Mouse (Mus musculus) kidney, adult 11 months (tissue): ENCODE measurements around the gene Coq10a.

ENCODE experiments used
- DNase-seq: peaks from one replicate; pipeline ENCODE4 v3.0.0; 2022

The Coq10a gene

DNA sequence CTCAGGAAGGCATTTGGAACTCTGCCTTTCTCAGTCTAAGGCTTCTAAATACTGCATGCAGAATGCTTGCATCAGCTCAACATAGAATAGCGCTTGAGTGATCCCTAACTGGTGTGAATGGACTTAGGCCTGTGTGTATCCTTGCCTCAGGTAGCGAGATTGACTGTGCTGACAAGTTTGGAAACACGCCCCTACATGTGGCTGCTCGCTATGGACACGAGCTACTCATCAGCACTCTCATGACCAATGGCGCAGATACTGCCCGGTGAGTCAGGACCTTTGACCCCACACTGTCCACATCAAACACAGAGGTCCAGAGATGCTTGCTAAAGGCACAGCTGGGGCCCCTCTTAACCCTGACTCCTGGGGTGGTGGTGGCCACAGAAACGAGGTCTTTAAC is 13.7 kb upstream of the Coq10a start:
- DNase-seq: no peak

DNA sequence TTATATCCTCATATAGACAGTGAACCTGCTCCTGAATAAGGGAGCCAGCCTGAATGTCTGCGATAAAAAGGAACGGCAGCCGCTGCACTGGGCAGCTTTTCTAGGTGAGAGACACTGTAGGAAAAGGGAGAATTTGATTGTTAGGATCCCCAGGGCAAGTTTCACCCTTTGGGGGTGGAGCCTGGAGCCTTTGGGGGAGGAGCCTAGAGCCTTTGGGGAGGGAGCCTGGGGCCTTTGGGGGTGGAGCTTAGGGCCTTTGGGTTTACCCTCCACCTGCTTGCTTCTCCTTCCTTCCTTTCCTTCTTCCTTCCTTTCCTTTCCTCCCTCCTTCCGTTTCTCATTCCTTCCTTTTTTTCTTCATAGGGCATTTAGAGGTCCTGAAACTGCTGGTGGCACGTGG is 11.8 kb upstream of the Coq10a start:
- DNase-seq: no peak

DNA sequence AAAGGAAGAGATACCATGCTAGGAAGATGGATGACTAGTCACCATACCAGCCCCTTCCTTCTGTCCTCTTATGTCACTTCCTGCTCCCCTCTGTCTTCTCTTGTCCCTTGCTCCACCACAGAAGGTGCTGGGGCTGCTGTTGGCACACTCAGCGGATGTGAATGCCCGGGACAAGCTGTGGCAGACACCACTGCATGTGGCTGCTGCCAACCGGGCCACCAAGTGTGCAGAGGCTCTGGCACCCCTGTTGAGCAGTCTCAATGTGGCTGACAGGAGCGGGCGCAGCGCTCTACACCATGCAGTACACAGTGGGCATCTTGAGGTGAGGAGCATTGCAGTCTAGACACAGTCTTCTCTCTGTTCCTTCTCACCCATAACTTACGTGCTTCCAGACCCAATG is 10.5 kb upstream of the Coq10a start:
- no peak for DNase-seq

DNA sequence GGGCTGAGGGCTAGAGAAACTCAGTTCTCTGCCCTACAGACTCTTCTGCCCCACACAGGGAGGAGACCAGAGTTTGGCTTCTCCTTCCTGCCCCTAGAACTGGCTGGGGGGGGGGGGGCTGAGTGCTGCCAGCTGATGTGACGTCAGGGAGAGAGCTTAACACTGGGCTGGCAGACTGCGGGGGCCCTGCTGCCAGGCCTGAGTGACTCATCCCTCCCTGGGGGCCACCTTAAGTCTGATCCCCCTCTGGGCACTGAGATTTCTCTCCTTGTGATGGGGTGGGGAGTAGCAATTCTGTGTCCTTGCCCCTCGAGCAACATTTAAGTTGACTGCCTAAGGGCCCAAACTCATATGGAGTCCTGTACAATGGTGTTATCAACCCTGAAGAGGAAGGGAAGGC is 9.7 kb upstream of the Coq10a start:
- no peak for DNase-seq

DNA sequence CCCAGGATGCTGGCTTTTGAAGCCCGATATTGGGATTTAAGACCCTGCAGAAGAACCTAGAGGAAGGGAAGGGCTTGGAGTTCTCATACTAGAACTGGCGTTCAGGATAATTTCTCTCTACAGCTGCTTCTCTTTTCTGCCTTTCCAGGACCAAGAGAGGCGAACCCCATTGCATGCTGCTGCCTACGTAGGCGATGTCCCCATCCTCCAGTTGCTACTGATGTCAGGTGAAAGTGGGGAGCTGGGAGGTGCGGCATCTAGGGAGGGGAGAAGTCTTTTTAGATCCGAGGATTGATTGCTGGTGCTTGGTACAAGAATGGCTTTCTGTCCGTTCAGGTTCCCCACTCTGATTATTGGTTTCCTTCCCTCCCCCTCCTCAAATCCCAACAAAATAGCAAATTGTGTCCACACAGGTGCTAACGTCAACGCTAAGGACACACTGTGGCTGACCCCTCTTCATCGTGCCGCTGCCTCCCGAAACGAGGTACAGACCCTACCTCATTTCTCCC is 9.2 kb upstream of the Coq10a start:
- no peak for DNase-seq

DNA sequence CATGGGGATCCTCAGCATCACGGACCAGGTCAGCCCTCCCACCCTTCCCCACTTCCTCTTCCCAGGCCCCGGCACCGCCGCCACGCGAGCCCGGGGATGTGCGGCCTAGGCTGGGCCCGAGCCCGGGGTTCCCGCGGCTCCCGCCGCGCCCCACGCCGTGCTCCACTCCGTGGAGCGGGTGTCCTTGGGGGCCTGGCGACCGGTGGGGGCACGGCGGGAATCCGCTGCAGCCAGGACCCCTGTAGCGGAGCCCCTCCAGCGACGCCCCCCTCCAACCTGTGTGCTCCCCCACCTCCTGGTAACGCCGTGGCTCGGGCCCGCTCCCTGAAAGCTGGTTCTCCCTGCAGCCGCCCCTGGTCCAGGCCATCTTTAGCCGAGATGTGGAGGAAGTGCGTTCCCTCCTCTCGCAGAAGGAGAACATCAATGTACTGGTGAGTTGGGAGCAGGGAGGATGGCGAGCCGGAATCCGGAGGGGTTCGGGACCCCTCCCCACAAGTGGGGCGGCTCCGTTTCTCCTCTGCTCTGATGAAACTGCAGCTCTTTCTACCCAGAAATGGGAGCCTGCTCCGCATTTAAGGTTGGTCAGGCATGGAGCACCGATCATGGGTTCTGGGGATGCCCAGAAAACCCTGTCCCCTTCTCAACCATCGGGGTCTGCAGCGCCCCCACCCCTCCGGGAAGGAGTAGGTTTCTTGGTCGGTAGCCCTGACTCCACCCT is 8.6 kb upstream of the Coq10a start:
- no peak for DNase-seq

DNA sequence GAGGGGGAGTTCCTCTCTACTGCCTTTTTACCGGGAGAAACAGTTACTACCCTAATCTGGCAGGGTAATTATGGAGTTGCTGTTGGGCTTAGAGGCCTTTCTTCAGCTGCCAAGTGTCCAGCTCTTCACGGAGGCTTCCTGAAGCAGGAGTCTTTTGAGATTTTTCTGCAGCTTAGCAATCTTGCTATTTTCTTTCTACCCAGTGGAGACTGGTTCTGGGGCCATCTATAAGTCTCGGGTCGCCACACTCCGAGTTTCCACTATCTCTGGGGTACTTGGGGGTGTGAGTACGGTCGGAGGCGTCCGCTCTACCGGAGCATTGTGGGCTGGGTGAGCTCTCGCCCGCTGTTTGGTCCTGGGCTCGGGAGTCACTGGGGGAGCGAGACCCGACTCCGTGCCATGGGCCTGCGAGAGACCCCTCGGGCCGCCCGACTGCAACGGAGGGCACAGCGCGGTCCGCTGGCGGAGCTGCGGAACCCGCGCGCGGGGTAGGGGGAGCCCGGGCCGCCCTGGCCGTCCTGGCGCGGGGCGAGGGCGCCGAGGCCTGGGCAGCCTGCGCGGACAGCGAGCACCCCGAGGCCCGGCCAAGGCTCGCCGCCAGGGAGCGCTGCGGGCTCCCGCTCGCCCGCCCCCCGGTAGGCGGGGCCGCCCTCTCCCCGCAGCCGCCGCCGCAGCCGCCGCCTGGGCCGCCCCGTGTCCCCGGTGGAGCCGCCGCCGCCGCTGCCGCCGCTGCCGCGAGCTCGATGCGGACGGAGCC is 7.8 kb upstream of the Coq10a start, which contains the start of gene Ankrd52:
Ankrd52 (plus strand) TSS at position 661 of the 757 bp plus-strand sequence.
- DNase-seq: peak; percentile 79

DNA sequence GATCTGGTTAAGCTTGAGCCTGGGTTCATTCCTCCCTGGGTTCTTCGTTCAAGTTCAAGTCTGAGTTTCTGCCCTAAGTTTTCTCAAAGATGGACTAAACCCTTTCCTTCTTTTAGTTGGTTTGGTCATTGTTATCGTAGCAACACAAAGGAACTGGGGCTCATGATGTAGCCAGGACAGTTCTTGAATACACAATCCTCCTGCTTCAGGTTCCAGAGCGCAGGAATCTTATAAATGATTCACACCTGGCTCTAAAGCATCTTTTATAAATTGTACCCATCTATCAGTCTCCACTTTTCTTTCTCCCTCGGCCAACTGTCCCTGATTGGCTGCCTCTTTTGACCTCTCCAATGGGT is 7.3 kb upstream of the Coq10a start:
- no peak for DNase-seq

DNA sequence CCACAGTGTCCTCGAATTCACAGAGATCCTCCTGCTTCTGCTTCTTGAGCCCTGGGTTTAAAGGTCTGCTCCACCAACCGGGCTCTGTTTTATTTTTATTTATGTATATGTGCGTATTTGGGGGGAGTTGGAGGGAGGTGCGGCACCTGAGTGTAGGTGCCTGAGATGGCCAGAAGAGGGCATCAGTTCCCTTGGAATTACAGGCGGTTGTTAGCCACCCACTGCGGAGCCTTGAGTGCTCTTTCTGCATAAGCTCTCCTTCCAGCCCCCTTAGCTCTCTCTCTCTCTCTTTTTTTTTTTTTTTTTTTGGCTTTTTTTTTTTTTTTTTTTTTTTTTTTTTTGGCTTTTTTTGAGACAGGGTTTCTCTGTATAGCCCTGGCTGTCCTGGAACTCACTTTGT is 5.6 kb upstream of the Coq10a start:
- no peak for DNase-seq

DNA sequence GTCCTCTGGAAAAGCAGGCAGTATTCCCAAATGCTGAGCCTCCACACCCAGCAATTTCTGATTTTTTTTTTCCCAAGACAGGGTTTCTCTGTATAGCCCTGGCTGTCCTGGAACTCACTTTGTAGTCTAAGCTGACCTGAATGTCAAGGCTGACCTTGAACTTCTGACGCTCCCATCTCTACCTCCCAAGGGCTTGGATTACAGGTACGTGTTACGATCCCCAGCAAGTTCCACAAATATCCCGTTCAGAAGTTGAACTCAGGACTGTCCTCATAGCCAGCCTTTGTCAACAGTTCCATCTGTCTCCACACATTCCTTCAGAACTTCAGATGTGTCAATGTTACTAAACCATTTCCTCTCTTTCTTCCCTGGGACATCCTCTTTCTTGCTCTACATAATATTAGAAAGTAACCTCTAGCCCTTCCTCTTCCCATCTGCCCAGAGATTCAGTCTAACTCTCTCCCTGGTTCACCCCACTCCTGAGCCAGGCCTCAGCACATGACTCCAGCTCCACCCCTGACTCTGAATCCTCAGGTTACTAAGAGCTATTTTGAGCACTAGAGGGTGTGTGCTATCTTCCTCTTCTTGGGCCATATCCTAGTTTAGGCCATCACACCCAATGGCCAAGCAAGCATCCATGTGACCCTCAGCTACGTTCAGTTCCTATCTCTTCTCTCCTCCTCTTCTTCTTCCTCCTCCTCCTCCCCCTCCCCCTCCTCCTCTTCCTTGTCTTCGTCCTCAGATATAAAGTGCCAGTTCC is 4.4 kb upstream of the Coq10a start:
- no peak for DNase-seq

DNA sequence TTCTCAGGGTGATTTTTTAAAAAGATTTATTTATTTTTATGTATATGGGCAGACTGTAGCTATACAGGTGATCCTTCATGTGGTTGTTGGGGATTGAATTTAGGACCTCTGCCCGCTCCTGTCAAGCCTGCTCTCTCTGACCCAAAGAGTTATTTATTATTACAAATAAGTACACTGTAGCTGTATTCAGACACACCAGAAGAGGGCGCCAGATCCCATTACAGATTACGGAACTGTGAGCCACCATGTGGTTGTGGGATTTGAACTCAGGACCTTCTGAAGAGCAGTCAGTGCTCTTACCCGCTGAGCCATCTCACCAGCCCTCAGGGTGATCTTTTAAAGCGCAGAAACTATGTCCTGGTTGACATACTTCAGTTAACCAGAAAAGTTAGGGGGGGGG is 3.3 kb upstream of the Coq10a start:
- DNase-seq: no peak

DNA sequence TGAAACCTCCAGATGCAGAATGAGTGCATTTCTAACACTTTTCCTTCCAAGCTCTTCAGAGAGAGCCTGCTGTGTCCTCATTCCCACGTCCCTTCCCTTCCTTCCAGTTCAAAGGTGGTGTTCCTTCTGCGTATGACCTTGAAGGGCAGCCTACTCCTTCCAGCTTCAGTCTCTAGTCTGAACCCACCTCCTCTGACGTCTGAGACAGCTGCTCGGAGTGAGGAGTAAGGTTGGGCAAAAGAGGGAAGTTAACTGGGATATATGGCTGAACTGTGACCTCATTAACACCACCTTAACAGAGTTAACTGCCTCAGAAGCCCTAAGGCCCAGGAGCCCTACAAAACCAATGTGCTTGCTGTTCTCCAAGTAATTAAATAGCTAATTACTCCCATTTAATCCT is 1.8 kb upstream of the Coq10a start:
- no peak for DNase-seq

DNA sequence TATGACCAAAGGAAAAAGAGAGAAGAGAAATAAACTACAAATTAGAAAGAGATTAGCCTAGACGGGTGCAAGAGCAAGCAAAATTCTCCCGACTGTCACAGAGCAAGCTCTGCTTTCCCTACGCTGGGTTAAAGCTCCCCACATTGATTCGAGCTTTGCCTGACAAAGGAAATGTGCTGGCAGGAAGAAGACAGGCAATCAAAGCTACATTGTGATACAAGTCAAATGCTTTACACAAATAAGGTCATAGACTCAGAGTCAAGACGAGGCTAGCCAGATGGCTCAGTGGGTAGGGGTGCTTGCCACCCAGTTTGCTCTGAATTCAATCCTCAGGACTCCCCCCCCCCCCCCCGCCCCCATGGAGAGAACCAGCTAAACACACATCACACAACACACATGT is 1.2 kb upstream of the Coq10a start:
- DNase-seq: no peak

DNA sequence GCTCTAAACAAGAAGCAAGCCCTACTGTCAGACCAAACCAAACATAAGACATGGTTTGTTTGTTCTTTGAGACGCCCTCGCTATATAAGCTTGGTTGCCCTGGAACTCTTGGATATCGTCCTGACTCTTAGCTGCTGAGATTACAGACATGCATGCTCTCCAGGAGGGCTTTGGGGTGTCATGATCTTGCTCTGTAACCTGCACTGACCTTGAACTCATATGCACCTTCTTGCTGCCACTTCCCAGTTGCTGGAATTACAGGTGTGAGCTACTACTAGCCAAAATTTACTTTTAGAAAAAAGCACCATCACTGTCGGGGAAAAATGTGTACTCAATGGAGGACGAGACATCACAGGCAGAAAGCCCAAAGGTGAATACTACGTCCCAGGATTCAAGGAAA is 802 bp upstream of the Coq10a start:
- DNase-seq: no peak

DNA sequence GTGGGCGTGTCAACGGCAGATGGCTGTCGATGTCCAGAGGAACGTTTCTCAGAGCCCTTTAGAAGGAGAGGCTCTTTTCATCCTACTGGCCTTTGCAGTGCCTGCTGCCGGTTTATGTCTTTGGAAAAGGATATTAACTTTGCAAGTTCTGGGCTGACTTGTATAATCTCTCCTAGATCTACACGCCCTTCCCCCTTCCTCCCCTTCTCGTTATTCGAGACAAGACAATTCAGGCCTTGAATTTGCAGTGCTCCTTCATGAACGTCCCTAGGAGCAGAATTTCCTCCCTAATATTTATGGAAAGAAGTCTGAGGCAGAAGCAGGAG is 384 bp upstream of the Coq10a start:
- DNase-seq: no peak

DNA sequence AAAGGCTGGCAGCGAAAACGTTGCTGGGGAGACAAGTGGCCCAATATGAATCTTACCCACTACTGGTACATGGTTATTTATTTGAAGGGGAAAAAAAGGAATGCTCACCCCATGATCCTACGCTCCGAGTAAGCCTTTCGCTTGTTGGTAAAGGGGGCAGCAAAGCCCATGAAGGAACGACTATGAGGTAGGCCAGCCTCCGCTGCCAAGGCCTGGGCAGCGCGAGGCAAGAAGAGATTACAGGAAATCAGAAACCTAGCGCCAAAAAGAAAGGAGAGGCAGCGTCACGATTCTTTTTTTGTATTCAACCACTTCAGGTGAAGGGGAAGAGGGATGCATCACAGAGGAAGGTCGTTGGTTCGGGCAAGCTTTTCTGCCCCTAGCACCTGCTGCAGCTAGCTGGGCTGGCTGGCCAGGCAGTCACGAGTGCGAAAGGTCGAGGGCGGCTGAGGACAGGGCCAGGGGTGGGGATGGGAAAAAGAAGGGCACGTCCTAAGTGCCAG is 847 bp downstream of the Coq10a start:
- peak; percentile 87 for DNase-seq

DNA sequence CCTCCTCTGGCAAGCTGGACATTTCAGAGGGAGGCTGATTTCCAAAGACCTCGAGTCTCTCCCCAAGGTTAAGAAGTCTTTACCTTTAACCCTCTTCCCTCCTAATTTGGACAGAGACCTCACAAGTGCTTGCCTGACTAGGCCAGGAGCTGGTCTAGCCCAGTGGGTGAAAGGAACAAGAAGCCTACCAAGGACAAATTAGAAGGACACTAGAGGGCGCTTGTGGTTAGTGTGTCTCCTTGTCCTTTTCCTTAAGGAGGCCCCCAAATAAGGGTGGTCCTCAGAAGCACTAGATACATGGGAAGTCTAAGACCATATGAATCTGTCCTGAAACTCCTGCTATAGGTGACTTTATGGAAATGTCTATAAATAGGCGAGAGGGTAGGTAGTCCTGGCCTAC is 6.2 kb downstream of the Coq10a start:
- no peak for DNase-seq

DNA sequence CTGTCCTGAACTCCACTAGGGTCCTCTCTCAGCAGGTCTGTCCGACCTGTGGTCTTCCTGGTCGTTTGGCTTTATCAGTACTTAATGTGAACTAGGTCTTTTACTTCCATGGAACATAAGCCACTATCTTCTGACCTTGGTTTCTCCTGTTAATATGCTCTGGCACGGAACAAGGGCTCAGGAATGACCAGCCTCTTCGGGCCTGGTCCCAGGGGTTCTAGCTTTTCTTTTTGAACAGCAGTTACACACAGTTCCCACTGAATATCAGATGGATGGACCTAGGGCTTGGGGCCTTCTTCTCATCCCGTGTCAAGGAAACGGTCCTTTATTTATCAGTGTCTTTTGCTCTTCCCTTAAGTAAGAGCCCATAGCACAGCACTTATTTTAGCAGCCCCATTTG is 7.0 kb downstream of the Coq10a start:
- no peak for DNase-seq

DNA sequence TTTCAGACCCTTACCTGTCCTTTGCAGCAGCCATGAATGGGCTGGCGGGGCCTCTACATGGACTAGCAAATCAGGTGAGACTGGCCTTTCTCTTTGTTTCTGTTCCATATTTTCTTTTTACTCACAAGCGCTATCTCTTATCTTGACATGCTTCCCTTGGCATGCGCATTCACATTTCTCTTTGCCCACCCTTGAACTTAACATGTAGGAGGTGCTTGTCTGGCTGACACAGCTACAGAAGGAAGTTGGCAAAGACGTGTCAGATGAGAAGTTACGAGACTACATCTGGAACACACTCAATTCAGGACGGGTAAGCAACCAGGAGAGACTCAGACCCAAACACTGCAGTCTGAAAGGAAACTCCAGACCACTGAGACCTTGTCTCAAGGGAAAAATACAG is 9.6 kb downstream of the Coq10a start:
- DNase-seq: no peak

DNA sequence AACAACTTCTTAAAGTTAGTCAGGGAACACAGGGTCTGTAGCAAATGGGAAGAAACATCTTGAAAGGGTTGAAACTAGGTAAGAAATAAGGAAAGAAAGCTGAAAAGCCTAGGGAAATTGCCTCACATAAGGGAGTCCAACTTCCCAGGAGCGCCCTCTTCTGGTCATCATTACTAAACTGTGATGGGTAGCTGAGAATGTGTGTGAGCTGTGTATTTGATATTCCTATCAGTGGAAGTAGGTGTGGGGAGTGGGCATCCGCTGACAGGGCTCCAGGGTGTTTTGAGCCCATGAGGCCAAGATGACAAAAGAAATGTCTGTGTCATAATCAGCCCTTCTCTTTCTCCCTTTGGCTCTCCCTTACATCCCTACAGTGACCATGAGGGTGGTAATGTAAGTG is 10.0 kb downstream of the Coq10a start:
- DNase-seq: no peak

DNA sequence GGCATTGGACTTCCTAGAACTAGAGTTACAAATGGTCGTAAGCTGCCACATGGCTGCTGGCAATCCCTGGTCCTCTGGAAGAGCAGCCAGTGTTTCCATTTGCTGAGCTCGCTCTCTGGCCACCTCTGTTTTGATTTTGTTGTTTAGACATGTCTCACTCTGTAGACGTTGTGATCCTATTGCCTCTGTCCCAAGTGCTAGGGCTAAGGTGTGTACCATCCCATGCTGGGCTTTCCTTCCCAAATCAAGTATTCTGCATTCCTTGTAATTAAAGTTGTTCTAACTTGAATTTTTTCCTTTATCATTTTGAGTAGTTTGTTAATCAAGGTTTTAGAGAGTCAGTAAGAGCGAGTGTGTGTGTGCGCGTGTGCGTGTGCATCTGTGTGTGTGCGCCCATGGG is 21.3 kb downstream of the Coq10a start:
- DNase-seq: no peak

DNA sequence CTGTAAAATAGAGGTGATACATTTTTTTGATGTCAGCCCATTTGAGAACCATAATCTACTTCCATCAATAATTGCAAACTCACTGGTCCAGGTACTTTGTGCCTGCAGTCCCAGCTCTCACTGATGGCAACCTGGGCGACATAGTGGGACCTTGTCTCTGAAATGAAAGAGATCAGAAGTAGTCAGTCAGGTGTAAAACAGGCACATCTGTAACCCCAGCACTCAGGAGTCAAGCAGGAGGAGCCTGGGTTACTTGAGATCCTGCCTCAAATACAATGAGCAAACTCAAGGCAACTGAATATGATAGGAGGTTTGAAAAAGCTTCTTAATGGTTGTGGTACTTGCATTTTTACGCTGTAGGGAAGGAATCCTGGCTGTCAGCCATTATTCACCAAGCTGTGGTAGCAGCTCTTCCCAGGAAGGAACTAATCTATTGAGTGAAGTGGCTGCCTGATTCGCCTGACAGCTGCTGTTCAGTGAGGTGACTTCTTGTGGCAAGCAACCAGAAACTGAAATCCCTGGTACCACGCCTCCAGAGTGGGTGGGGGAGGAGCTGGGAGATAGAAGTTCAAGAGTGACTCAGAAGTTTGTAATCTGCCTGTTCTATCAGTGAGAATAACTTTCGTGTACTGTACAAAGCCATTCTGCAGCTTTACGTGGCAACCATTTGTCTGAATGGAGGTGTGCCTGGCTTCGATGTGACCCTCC is 24.1 kb downstream of the Coq10a start:
- DNase-seq: peak; percentile 74

DNA sequence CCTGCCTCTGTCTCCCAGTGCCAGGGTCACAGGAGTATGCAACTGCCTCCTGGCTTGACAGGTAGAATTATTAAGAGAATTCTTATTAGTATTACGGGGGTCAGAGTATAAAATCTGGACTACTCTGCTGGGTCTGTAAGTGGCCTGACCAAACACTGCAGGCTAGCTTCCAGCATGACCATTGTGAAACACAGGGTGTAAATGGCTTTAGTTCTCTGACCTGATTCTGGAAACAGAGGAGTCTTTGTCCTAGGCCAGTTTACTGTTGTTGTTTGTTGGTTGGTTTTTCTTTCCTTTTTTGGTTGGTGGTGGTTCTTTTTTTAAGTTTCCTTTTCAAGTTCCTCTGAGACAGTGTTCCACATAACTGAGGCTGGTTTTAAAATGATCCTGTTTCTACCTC is 25.4 kb downstream of the Coq10a start:
- DNase-seq: no peak
